In genomic region chr2:32964659-32965457, GRCm38 (mm10) we compare ENCODE assay signal across 10 mouse cellular contexts. TPM values are rescaled to one million over a fixed set of nuclear protein-coding genes. Genes with fewer than 3 reads are reported as not detected.
DNase-seq lines count a peak whose midpoint lies in the region; ATAC-seq lines count a peak whose summit lies in the region.
"Had no signal": no experiment of that assay in that cellular context is flagged by ENCODE, and none has a peak within 500 bp of the region (broad histone marks: within the 10 kb centered on the region; RNA-seq: fewer than 3 reads in every experiment).

No protein-coding gene starts in this region.

- H3K4me1 ChIP-seq in forebrain, embryonic 15.5 days = peaks cover 59% of the 10 kb centered on the region
- H3K4me1 ChIP-seq in forebrain, embryonic 12.5 days = peaks cover 61% of the 10 kb centered on the region
- peaks cover 20% of the 10 kb centered on the region for H3K4me1 ChIP-seq in limb, embryonic 11.5 days (ENCODE audit: control insufficient read depth, insufficient read depth, low read length)

- no peak for ATAC-seq in forebrain, embryonic 15.5 days (replicated peaks)
- no peak for ATAC-seq in forebrain, embryonic 12.5 days (ENCODE audit: low FRiP score)
- no peak for ATAC-seq in limb, embryonic 11.5 days (ENCODE audit: insufficient number of reproducible peaks, low FRiP score, low TSS enrichment, low read depth)

- WGBS in forebrain, embryonic 15.5 days = 33% methylated on average over 10 of the region's 10 CpGs
- 23% methylated on average over 10 of the region's 10 CpGs for WGBS in forebrain, embryonic 12.5 days
- 26% methylated on average over 10 of the region's 10 CpGs for WGBS in limb, embryonic 11.5 days

- H3K4me3 ChIP-seq in forebrain, embryonic 15.5 days = no peak overlapping the region
- no peak overlapping the region for H3K4me3 ChIP-seq in forebrain, embryonic 12.5 days (replicated peaks)
- 0 out of 2 replicates have a peak overlapping the region, but pooled peaks have one; percentile 6 for H3K4me3 ChIP-seq in limb, embryonic 11.5 days (ENCODE audit: low read depth, low read length)
- H3K4me3 ChIP-seq: heart, embryonic 12.5 days had no signal

- H3K27ac ChIP-seq in forebrain, embryonic 15.5 days (replicated peaks) = no peak overlapping the region
- no peak overlapping the region for H3K27ac ChIP-seq in forebrain, embryonic 12.5 days
- no peak overlapping the region for H3K27ac ChIP-seq in limb, embryonic 11.5 days (replicated peaks; ENCODE audit: low read depth, low read length)

- no peak overlapping the region for H3K4me2 ChIP-seq in forebrain, embryonic 15.5 days (replicated peaks)
- H3K4me2 ChIP-seq in forebrain, embryonic 12.5 days = no peak overlapping the region
- no peak overlapping the region for H3K4me2 ChIP-seq in limb, embryonic 11.5 days (ENCODE audit: low read depth, severe bottlenecking)

- no peaks in the 10 kb centered on the region for H3K9me3 ChIP-seq in forebrain, embryonic 15.5 days
- no peaks in the 10 kb centered on the region for H3K9me3 ChIP-seq in forebrain, embryonic 12.5 days
- H3K9me3 ChIP-seq in limb, embryonic 11.5 days (ENCODE audit: control insufficient read depth, low read length) = no peaks in the 10 kb centered on the region
- H3K9me3 ChIP-seq: heart, embryonic 12.5 days had no signal

- H3K9ac ChIP-seq in forebrain, embryonic 15.5 days (replicated peaks) = 0 out of 2 replicates have a peak overlapping the region, but pooled peaks have one; percentile 2
- H3K9ac ChIP-seq in forebrain, embryonic 12.5 days = no peak overlapping the region
- no peak overlapping the region for H3K9ac ChIP-seq in limb, embryonic 11.5 days (ENCODE audit: low read length)
- H3K9ac ChIP-seq: heart, embryonic 12.5 days had no signal

- DNase-seq in 3T3-L1 (ENCODE audit: low read depth, low spot score) (peak; percentile 52), R1 (ENCODE audit: low read depth, low spot score) (peak; percentile 64)
- DNase-seq in limb, embryonic 11.5 days (ENCODE audit: low spot score) = no peak
- DNase-seq in Muller cell, postnatal 12 days (ENCODE audit: inconsistent ontology term) = no peak
- DNase-seq in spleen, adult 12 weeks (ENCODE audit: low spot score) = no peak
- no peak for DNase-seq in ovary, postnatal 10 days (ENCODE audit: low spot score)
- DNase-seq: lung, adult 18-20 months had no signal

- H3K36me3 ChIP-seq in forebrain, embryonic 15.5 days = peaks cover 25% of the 10 kb centered on the region
- peaks cover 26% of the 10 kb centered on the region for H3K36me3 ChIP-seq in forebrain, embryonic 12.5 days (replicated peaks)
- H3K36me3 ChIP-seq in limb, embryonic 11.5 days (ENCODE audit: control insufficient read depth, insufficient read depth, low read length) = peaks cover 13% of the 10 kb centered on the region; the same call in 1 of the 2 replicates

- no peaks in the 10 kb centered on the region for H3K27me3 ChIP-seq in forebrain, embryonic 15.5 days
- H3K27me3 ChIP-seq in forebrain, embryonic 12.5 days = no peaks in the 10 kb centered on the region
- no peaks in the 10 kb centered on the region for H3K27me3 ChIP-seq in limb, embryonic 11.5 days (ENCODE audit: control insufficient read depth, insufficient read depth, low read length)
- H3K27me3 ChIP-seq: heart, embryonic 12.5 days had no signal

RNA-seq across cellular contexts. Expression of gene Lrsam1, which starts 3.4 kb away (rescaled TPM):
- polyA plus RNA-seq in forebrain, embryonic 15.5 days (2015; fragmentation: Nextera tagmentation; extraction: Ambion mirVana) = 16.7 and 17.8 TPM in 2 replicates
- 16.6 and 18.2 TPM in 2 replicates for polyA plus RNA-seq in forebrain, embryonic 12.5 days (2016; fragmentation: Nextera tagmentation; extraction: Ambion mirVana)
- polyA plus RNA-seq in limb, embryonic 11.5 days (2014; fragmentation: Nextera tagmentation; extraction: Ambion mirVana) = 6.0 and 7.0 TPM in 2 replicates

RNA-seq across cellular contexts. Expression of gene Rpl12, which starts 3.5 kb away (rescaled TPM):
- 96.9 and 99.7 TPM in 2 replicates for polyA plus RNA-seq in forebrain, embryonic 15.5 days (2015; fragmentation: Nextera tagmentation; extraction: Ambion mirVana)
- 115 and 128 TPM in 2 replicates for polyA plus RNA-seq in forebrain, embryonic 12.5 days (2016; fragmentation: Nextera tagmentation; extraction: Ambion mirVana)
- polyA plus RNA-seq in limb, embryonic 11.5 days (2014; fragmentation: Nextera tagmentation; extraction: Ambion mirVana) = 191 and 198 TPM in 2 replicates

RNA-seq across cellular contexts. Expression of gene Slc2a8, which starts 17.0 kb away (rescaled TPM):
- polyA plus RNA-seq in forebrain, embryonic 15.5 days (2015; fragmentation: Nextera tagmentation; extraction: Ambion mirVana) = 20.9 and 21.3 TPM in 2 replicates
- polyA plus RNA-seq in forebrain, embryonic 12.5 days (2016; fragmentation: Nextera tagmentation; extraction: Ambion mirVana) = 14.4 and 16.3 TPM in 2 replicates
- 10.9 and 14.2 TPM in 2 replicates for polyA plus RNA-seq in limb, embryonic 11.5 days (2014; fragmentation: Nextera tagmentation; extraction: Ambion mirVana)

Comparison
In these comparisons a context has a peak if more than half of its experiments do, and no peak if none do; other contexts are left out.
1. DNase-seq: peak in 3T3-L1 (single experiment) and R1 (single experiment); none in limb, embryonic 11.5 days (single experiment), Muller cell, postnatal 12 days (single experiment), spleen, adult 12 weeks (single experiment) and ovary, postnatal 10 days (single experiment).